Mouse (Mus musculus) brain, embryonic 14.5 days (tissue): ENCODE results near the gene Slc6a3.
A peak's percentile ranks its signal among the peaks of the same experiment; 100 is the strongest.

Experiments
- CTCF ChIP-seq: fragments of 200-500 bp; IDR thresholded peaks from 2 replicates; pipeline ENCODE4 v1.5.1; 2012; ENCODE audit warnings: inconsistent platforms, mild to moderate bottlenecking, moderate library complexity, borderline replicate concordance; ENCODE audit not compliant: insufficient read depth, insufficient read length; ENCODE audit errors: extremely low read depth
- POLR2A ChIP-seq: fragments of 200-500 bp; IDR thresholded peaks from 2 replicates; pipeline ENCODE4 v1.6.1; 2012; ENCODE audit warnings: mild to moderate bottlenecking, inconsistent platforms, borderline replicate concordance; ENCODE audit not compliant: poor library complexity, insufficient read depth, insufficient read length, severe bottlenecking; ENCODE audit errors: extremely low read depth

DNA sequence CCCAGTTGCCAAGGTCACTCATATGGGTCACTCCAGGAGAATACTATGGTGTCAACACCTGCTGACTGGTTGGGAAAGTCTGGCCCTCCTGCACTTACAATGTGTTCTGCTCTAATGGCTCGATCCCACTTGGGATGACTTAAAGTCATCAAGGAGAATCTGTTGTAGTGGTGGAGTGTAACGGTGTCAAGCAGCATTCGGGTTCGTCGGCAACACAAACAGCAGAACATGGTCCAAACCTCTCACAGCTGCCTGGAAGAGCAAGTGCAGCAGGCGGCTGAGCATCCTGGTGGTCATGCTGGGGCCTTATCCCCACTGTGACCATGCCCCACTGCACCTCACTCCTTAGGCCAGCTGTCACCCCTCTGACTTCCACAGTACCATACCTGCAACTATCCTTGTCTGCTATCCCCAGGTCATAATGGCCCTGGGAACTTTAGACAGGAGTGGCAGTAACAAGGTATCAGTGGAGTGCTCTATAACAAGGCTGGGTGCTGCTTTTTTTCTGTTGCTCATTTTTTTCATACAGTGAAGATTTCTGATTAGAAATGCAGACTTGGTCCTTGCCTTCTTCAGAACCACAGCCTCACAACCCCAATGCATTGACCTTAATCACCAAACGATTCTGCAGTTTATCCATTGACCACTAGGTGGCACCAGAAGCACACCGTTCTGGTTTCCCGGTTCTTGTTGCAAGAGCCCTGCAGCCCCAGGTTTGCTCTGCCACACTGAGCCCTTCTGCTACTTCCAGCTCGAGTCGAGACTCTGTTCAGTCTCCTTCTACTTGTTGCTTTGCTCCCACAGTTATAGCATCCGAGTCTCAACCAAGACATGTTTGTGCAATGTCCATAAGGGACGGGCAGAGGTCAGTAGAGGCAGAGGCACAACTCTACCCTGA lies 23.5 kb upstream of the Slc6a3 start:
- TF ChIP-seq CTCF (peak; percentile 90), POLR2A (no peak)
